Mouse (Mus musculus) liver, adult 10 weeks (tissue): Measurements from ENCODE around the gene Taar7a. TPM values are rescaled to one million over a fixed set of nuclear protein-coding genes. Genes with fewer than 3 reads are reported as not detected.

ENCODE experiments used
- polyA plus RNA-seq: library from polyadenylated mRNA; stranded (reverse); fragments of 350-450 nt; fragmentation: Illumina TruSeq; extraction: RNeasy Lipid Tissue Mini Kit (QIAGEN cat#74804); gene quantifications from one replicate; pipeline ENCODE4 v1.2.3, GENCODE M21; 2014; ENCODE audit warnings: low read depth, low replicate concordance

The Taar7a gene
- polyA plus RNA-seq, result not detected

GRCm38 (mm10) chr10:23993381-23993780 is at the start of gene Taar7a:
Taar7a (minus strand) TSS chr10:23993481.

GRCm38 (mm10) chr10:24037314-24037713 is 44.0 kb upstream of the Taar7a start, which contains the start of gene Taar7e:
Taar7e (plus strand) TSS chr10:24037614.

GRCm38 (mm10) chr10:24026922-24027321 is 33.6 kb upstream of the Taar7a start, which contains the start of gene Taar7d:
Taar7d (plus strand) TSS chr10:24027222.

GRCm38 (mm10) chr10:23999639-24000038 is 6.4 kb upstream of the Taar7a start, which contains the start of gene Taar7b:
Taar7b (plus strand) TSS chr10:23999939.

GRCm38 (mm10) chr10:23985546-23985945 is 7.7 kb downstream of the Taar7a start, which contains the start of gene Taar6:
Taar6 (minus strand) TSS chr10:23985646.

GRCm38 (mm10) chr10:23970656-23971165 is 22.6 kb downstream of the Taar7a start, which contains the start of gene Taar5:
Taar5 (plus strand) TSS chr10:23970706.

GRCm38 (mm10) chr10:23960444-23960915 is 32.8 kb downstream of the Taar7a start, which contains the start of gene Taar4:
Taar4 (plus strand) TSS chr10:23960494.

GRCm38 (mm10) chr10:23949508-23950005 is 43.7 kb downstream of the Taar7a start, which contains the start of gene Taar3:
Taar3 (plus strand) TSS chr10:23949558.

Other genes with a start within 250 kb of the Taar7a start
- gene Rps12, start 206.2 kb downstream of the Taar7a start, polyA plus RNA-seq, result 168 TPM
- 4.2 TPM for gene Slc18b1, start 196.5 kb downstream of the Taar7a start, polyA plus RNA-seq
- 96.8 TPM for gene Vnn3, start 142.0 kb downstream of the Taar7a start, polyA plus RNA-seq
- 114 TPM for gene Vnn1, start 98.8 kb downstream of the Taar7a start, polyA plus RNA-seq
- gene Taar1, start 73.1 kb downstream of the Taar7a start, polyA plus RNA-seq, result not detected
- gene Taar2, start 54.9 kb downstream of the Taar7a start, polyA plus RNA-seq, result not detected
- not detected for gene Taar3, start 43.9 kb downstream of the Taar7a start, polyA plus RNA-seq
- gene Taar4, start 33.0 kb downstream of the Taar7a start, polyA plus RNA-seq, result not detected
- gene Taar5, start 22.8 kb downstream of the Taar7a start, polyA plus RNA-seq, result not detected
- gene Taar6, start 7.8 kb downstream of the Taar7a start, polyA plus RNA-seq, result not detected
- not detected for gene Taar7b, start 6.5 kb upstream of the Taar7a start, polyA plus RNA-seq
- gene Taar7d, start 33.7 kb upstream of the Taar7a start, polyA plus RNA-seq, result not detected
- gene Taar7e, start 44.1 kb upstream of the Taar7a start, polyA plus RNA-seq, result not detected
- not detected for gene Taar7f, start 56.0 kb upstream of the Taar7a start, polyA plus RNA-seq
- gene Taar8a, start 83.0 kb upstream of the Taar7a start, polyA plus RNA-seq, result not detected
- gene Taar8b, start 98.8 kb upstream of the Taar7a start, polyA plus RNA-seq, result not detected
- gene Taar8c, start 108.4 kb upstream of the Taar7a start, polyA plus RNA-seq, result not detected
- gene Taar9, start 116.1 kb upstream of the Taar7a start, polyA plus RNA-seq, result not detected
- gene Stx7, start 155.8 kb upstream of the Taar7a start, polyA plus RNA-seq, result 36.6 TPM
- gene Moxd1, start 230.0 kb upstream of the Taar7a start, polyA plus RNA-seq, result not detected